Mouse (Mus musculus) midbrain, embryonic 14.5 days (tissue): ENCODE data around the gene Vmn1r54. TPM values are rescaled to one million over a fixed set of nuclear protein-coding genes. Genes with fewer than 3 reads are reported as not detected.
"Not testable (repeated sequence)": the region's sequence is repeated elsewhere in the genome, so short reads cannot be mapped to it uniquely, and the experiment has no call there.

Experiments
- ATAC-seq: fragments of 200-750 bp; cut with Nextera tagmentation; 2 replicates; pipeline ENCODE4 v1.8.0; 2017; ENCODE audit warnings: moderate number of reproducible peaks, moderate library complexity; ENCODE audit not compliant: low FRiP score, low TSS enrichment
- DNase-seq: peaks from one replicate; pipeline ENCODE4 v3.0.0-alpha.2; 2015
- H3K27ac ChIP-seq: fragments of 300-500 bp; sonication (generic); replicated peaks from 2 replicates; pipeline ENCODE4 v1.5.1; 2014; ENCODE audit warnings: mild to moderate bottlenecking, low read depth, low read length, moderate library complexity
- H3K27me3 ChIP-seq: fragments of 300-500 bp; sonication (generic); 2 replicates; pipeline ENCODE4 v1.6.1; 2014; ENCODE audit warnings: low read length, control low read depth, mixed read lengths; ENCODE audit not compliant: control insufficient read depth, insufficient read depth
- H3K36me3 ChIP-seq: fragments of 300-500 bp; sonication (generic); 2 replicates; pipeline ENCODE4 v1.6.1; 2014; ENCODE audit warnings: low read length, control low read depth; ENCODE audit not compliant: control insufficient read depth, insufficient read depth
- H3K4me1 ChIP-seq: fragments of 300-500 bp; sonication (generic); 2 replicates; pipeline ENCODE4 v1.6.1; 2014; ENCODE audit warnings: mild to moderate bottlenecking, antibody characterized with exemption, low read length, control low read depth; ENCODE audit not compliant: control insufficient read depth, insufficient read depth
- H3K4me2 ChIP-seq: fragments of 300-500 bp; sonication (generic); 2 replicates; pipeline ENCODE4 v1.6.1; 2014; ENCODE audit warnings: mild to moderate bottlenecking, low read length, moderate library complexity
- H3K4me3 ChIP-seq: fragments of 300-500 bp; sonication (generic); replicated peaks from 2 replicates; pipeline ENCODE4 v1.5.1; 2014; ENCODE audit warnings: low read depth, low read length
- H3K9ac ChIP-seq: fragments of 300-500 bp; sonication (generic); replicated peaks from 2 replicates; pipeline ENCODE4 v1.6.1; 2014; ENCODE audit warnings: mild to moderate bottlenecking, low read length, moderate library complexity
- H3K9me3 ChIP-seq: fragments of 300-500 bp; sonication (generic); 2 replicates; pipeline ENCODE4 v1.6.1; 2016; ENCODE audit warnings: low read length, control low read depth, mixed read lengths; ENCODE audit not compliant: control insufficient read depth
- WGBS: fragments of 180-500 bp; shearing (Covaris S2); extraction: QIAGEN DNeasy Blood & Tissue Kit; methylation state at CpG from one replicate; pipeline ENCODE4 v1.1.7; 2014; 5-methylcytosine and 5-hydroxymethylcytosine counted together
- polyA plus RNA-seq: library from polyadenylated mRNA; unstranded; fragments of >200 nt; fragmentation: Nextera tagmentation; extraction: Ambion mirVana; gene quantifications from 2 replicates; pipeline ENCODE4 v1.2.1, GENCODE M21; 2014

The Vmn1r54 gene
- polyA plus RNA-seq, result not detected in 2 replicates

- Histone ChIP-seq H3K4me2 (no peak within 1 kb of the TSS), H3K4me1 (no peaks in the 10 kb centered on the region), H3K27ac (no peak within 1 kb of the TSS), H3K4me3 (no peak within 1 kb of the TSS), H3K9ac (no peak within 1 kb of the TSS), H3K36me3 (no peaks in the 10 kb centered on the region), H3K9me3 (no peaks in the 10 kb centered on the region), H3K27me3 (no peaks in the 10 kb centered on the region)
- WGBS, result 84% methylated on average over 1 of the region's 1 CpGs
- DNase-seq (no peak), ATAC-seq (no peak)
Observed at GRCm38 (mm10) chr6:90246000-90246399, at the start of gene Vmn1r54. TSS of gene Vmn1r54 (plus strand) at chr6:90246300.

- H3K9me3 ChIP-seq, H3K27ac ChIP-seq, H3K9ac ChIP-seq, DNase-seq, H3K27me3 ChIP-seq, H3K4me1 ChIP-seq, H3K4me2 ChIP-seq, H3K36me3 ChIP-seq, ATAC-seq, H3K4me3 ChIP-seq: not testable (repeated sequence)
- WGBS, result 76% methylated on average over 1 of the region's 2 CpGs
Observed at GRCm38 (mm10) chr6:90202493-90202892, 43.6 kb upstream of the Vmn1r54 start, which contains the start of gene V1ra8. TSS of gene V1ra8 (plus strand) at chr6:90202793.

GRCm38 (mm10) chr6:90224338-90224737, 21.8 kb upstream of the Vmn1r54 start, which contains the start of gene Vmn1r53:
TSS of gene Vmn1r53 (minus strand) at chr6:90224438.
- Histone ChIP-seq H3K9ac (no peak within 1 kb of the TSS), H3K4me1 (no peaks in the 10 kb centered on the region), H3K4me2 (no peak within 1 kb of the TSS), H3K27me3 (no peaks in the 10 kb centered on the region), H3K4me3 (no peak within 1 kb of the TSS), H3K27ac (no peak within 1 kb of the TSS), H3K9me3 (no peaks in the 10 kb centered on the region), H3K36me3 (no peaks in the 10 kb centered on the region)
- WGBS, result 95% methylated on average over 1 of the region's 1 CpGs
- no peak for DNase-seq
- no peak for ATAC-seq

- H3K27me3 ChIP-seq, H3K4me2 ChIP-seq, H3K4me1 ChIP-seq, H3K9me3 ChIP-seq, DNase-seq, H3K4me3 ChIP-seq, H3K36me3 ChIP-seq, ATAC-seq, H3K27ac ChIP-seq, H3K9ac ChIP-seq: not testable (repeated sequence)
- WGBS, result 90% methylated on average over 4 of the region's 4 CpGs
Observed at GRCm38 (mm10) chr6:90232114-90232513, 14.0 kb upstream of the Vmn1r54 start.

GRCm38 (mm10) chr6:90232681-90233080, 13.4 kb upstream of the Vmn1r54 start:
- 71% methylated on average over 27 of the region's 27 CpGs for WGBS
- no peak overlapping the region for H3K4me2 ChIP-seq
- no peaks in the 10 kb centered on the region for H3K4me1 ChIP-seq
- ATAC-seq (no peak), DNase-seq (no peak)
- H3K9ac ChIP-seq, result no peak overlapping the region
- no peaks in the 10 kb centered on the region for H3K27me3 ChIP-seq
- H3K4me3 ChIP-seq, result no peak overlapping the region
- no peaks in the 10 kb centered on the region for H3K36me3 ChIP-seq
- no peaks in the 10 kb centered on the region for H3K9me3 ChIP-seq
- H3K27ac ChIP-seq, result no peak overlapping the region

GRCm38 (mm10) chr6:90244019-90244418, 2.1 kb upstream of the Vmn1r54 start:
- 81% methylated on average over 3 of the region's 3 CpGs for WGBS
- Histone ChIP-seq H3K27me3 (no peaks in the 10 kb centered on the region), H3K27ac (no peak overlapping the region), H3K9ac (no peak overlapping the region), H3K9me3 (no peaks in the 10 kb centered on the region), H3K4me2 (no peak overlapping the region), H3K4me3 (no peak overlapping the region), H3K36me3 (no peaks in the 10 kb centered on the region), H3K4me1 (no peaks in the 10 kb centered on the region)
- ATAC-seq (no peak), DNase-seq (no peak)

GRCm38 (mm10) chr6:90288265-90288664, 42.2 kb downstream of the Vmn1r54 start:
- Histone ChIP-seq H3K4me2 (no peak overlapping the region), H3K4me1 (no peaks in the 10 kb centered on the region), H3K9ac (no peak overlapping the region), H3K36me3 (no peaks in the 10 kb centered on the region), H3K27me3 (no peaks in the 10 kb centered on the region), H3K27ac (no peak overlapping the region), H3K9me3 (no peaks in the 10 kb centered on the region), H3K4me3 (no peak overlapping the region)
- ATAC-seq (no peak), DNase-seq (peak; percentile 16)
- 56% methylated on average over 12 of the region's 12 CpGs for WGBS

GRCm38 (mm10) chr6:90300919-90301318, 54.8 kb downstream of the Vmn1r54 start, which contains the start of gene BC048671:
TSS of gene BC048671 (plus strand) at chr6:90301219.
- DNase-seq (no peak), ATAC-seq (no peak)
- no peak within 1 kb of the TSS for H3K27ac ChIP-seq
- H3K4me1 ChIP-seq, result no peaks in the 10 kb centered on the region
- H3K9ac ChIP-seq, result no peak within 1 kb of the TSS
- no peaks in the 10 kb centered on the region for H3K36me3 ChIP-seq
- no peaks in the 10 kb centered on the region for H3K9me3 ChIP-seq
- no peak within 1 kb of the TSS for H3K4me2 ChIP-seq
- WGBS, result 85% methylated on average over 1 of the region's 1 CpGs
- no peaks in the 10 kb centered on the region for H3K27me3 ChIP-seq
- no peak within 1 kb of the TSS for H3K4me3 ChIP-seq

GRCm38 (mm10) chr6:90306315-90306975, 60.3 kb downstream of the Vmn1r54 start:
- Histone ChIP-seq H3K4me2 (no peak overlapping the region), H3K27ac (no peak overlapping the region), H3K4me1 (no peaks in the 10 kb centered on the region), H3K36me3 (no peaks in the 10 kb centered on the region), H3K9me3 (peaks cover 10% of the 10 kb centered on the region; the same call in 1 of the 2 replicates), H3K27me3 (no peaks in the 10 kb centered on the region), H3K4me3 (no peak overlapping the region), H3K9ac (no peak overlapping the region)
- DNase-seq (no peak), ATAC-seq (no peak)
- 86% methylated on average over 6 of the region's 6 CpGs for WGBS
